ENCODE assay signal across 7 mouse cellular contexts in genomic region chr12:77000705-77001284, GRCm38 (mm10). TPM values are rescaled to one million over a fixed set of nuclear protein-coding genes. Genes with fewer than 3 reads are reported as not detected.
DNase-seq lines count a peak whose midpoint lies in the region; ATAC-seq and TF ChIP-seq lines count a peak whose summit lies in the region.

No protein-coding gene starts in this region.

- H3K9me3 ChIP-seq in heart, postnatal 0 days (replicated peaks; ENCODE audit: control insufficient read depth, low read length): no peaks in the 10 kb centered on the region
- no peaks in the 10 kb centered on the region for H3K9me3 ChIP-seq in midbrain, embryonic 13.5 days

- H3K27ac ChIP-seq in heart, postnatal 0 days (ENCODE audit: low read depth): no peak overlapping the region
- H3K27ac ChIP-seq in midbrain, embryonic 13.5 days: peak overlapping the region; percentile 44

- 21% methylated on average over 6 of the region's 6 CpGs for WGBS in heart, postnatal 0 days
- WGBS in midbrain, embryonic 13.5 days: 13% methylated on average over 6 of the region's 6 CpGs

- no peak for TF ChIP-seq EP300 in heart, postnatal 0 days (IDR thresholded peaks at IDR 0.05; ENCODE audit: low read depth)

- H3K4me2 ChIP-seq in heart, postnatal 0 days (ENCODE audit: low read depth, low read length): no peak overlapping the region
- no peak overlapping the region for H3K4me2 ChIP-seq in midbrain, embryonic 13.5 days (replicated peaks)

- no peak overlapping the region for H3K9ac ChIP-seq in heart, postnatal 0 days (replicated peaks; ENCODE audit: low read depth, low read length)
- H3K9ac ChIP-seq in midbrain, embryonic 13.5 days (replicated peaks): no peak overlapping the region

- H3K4me1 ChIP-seq in heart, postnatal 0 days (ENCODE audit: control insufficient read depth, insufficient read depth): no peaks in the 10 kb centered on the region
- H3K4me1 ChIP-seq in midbrain, embryonic 13.5 days (replicated peaks): peaks cover 16% of the 10 kb centered on the region

- peak; percentile 31 for TF ChIP-seq CTCF in heart, postnatal 0 days (IDR thresholded peaks at IDR 0.05; ENCODE audit: low read depth)

- DNase-seq in adrenal gland, adult 8-10 months: peak; percentile 12
- peak; percentile 66 to 83 for DNase-seq in cerebellum, postnatal 25 days
- DNase-seq in heart, postnatal 0 days (ENCODE audit: low spot score): no peak
- peak; percentile 68 to 79 for DNase-seq in kidney, postnatal 36 days
- DNase-seq in right cerebral cortex, adult 2 months (ENCODE audit: low spot score in 2 of 2): no peak
- DNase-seq in layer of hippocampus, adult 11-12 months (ENCODE audit: low spot score): no peak

- no peaks in the 10 kb centered on the region for H3K27me3 ChIP-seq in heart, postnatal 0 days (ENCODE audit: control insufficient read depth, insufficient read depth, low read length)
- peaks cover 6% of the 10 kb centered on the region; the same call in 1 of the 2 replicates for H3K27me3 ChIP-seq in midbrain, embryonic 13.5 days

- H3K4me3 ChIP-seq in heart, postnatal 0 days (ENCODE audit: low read depth, low read length): no peak overlapping the region
- H3K4me3 ChIP-seq in midbrain, embryonic 13.5 days (replicated peaks): no peak overlapping the region

- H3K36me3 ChIP-seq in heart, postnatal 0 days (replicated peaks; ENCODE audit: control insufficient read depth, insufficient read depth, low read length): no peaks in the 10 kb centered on the region
- no peaks in the 10 kb centered on the region for H3K36me3 ChIP-seq in midbrain, embryonic 13.5 days

- peak; percentile 45 for ATAC-seq in heart, postnatal 0 days (ENCODE audit: insufficient read depth, low read depth)
- peak; percentile 89 for ATAC-seq in midbrain, embryonic 13.5 days

RNA-seq across cellular contexts. Expression of gene Max, which starts 38.8 kb away (rescaled TPM):
- 10 to 100 TPM; 61.4 to 74.7 (median 70.7) TPM for total RNA-seq in adrenal gland, adult 8-10 months (2022)
- 26.8 and 37.8 TPM in 2 replicates for total RNA-seq in heart, postnatal 0 days (2014; rRNA removed; ENCODE audit: low replicate concordance)
- 5.9 and 8.4 TPM in 2 replicates for polyA plus RNA-seq in heart, postnatal 0 days (2015; fragmentation: Nextera tagmentation; extraction: Ambion mirVana)
- 14.1 and 18.5 TPM in 2 replicates for polyA plus RNA-seq in midbrain, embryonic 13.5 days (2015; fragmentation: Nextera tagmentation; extraction: Ambion mirVana)

Comparison
In these comparisons a context has a peak if more than half of its experiments do, and no peak if none do; other contexts are left out.
1. DNase-seq: peak in adrenal gland, adult 8-10 months (single experiment), cerebellum, postnatal 25 days (2 of 2) and kidney, postnatal 36 days (2 of 2); none in heart, postnatal 0 days (single experiment), right cerebral cortex, adult 2 months (0 of 2) and layer of hippocampus, adult 11-12 months (single experiment).